Mouse (Mus musculus) cortical plate, adult 2 months (tissue): Measurements from ENCODE around the gene Pkd1l2. TPM values are rescaled to one million over a fixed set of nuclear protein-coding genes. Genes with fewer than 3 reads are reported as not detected.

Experiments used
- H3K27ac ChIP-seq: fragments of 200-500 bp; 2 replicates; pipeline ENCODE4 v1.5.1; 2012; ENCODE audit warnings: low read length, control low read depth, inconsistent platforms; ENCODE audit not compliant: insufficient read depth
- H3K4me1 ChIP-seq: fragments of 200-500 bp; 2 replicates; pipeline ENCODE4 v1.6.1; 2011; ENCODE audit warnings: low read length; ENCODE audit not compliant: control insufficient read depth, insufficient read depth
- H3K4me3 ChIP-seq: fragments of 200-500 bp; 2 replicates; pipeline ENCODE4 v1.5.1; 2011; ENCODE audit warnings: mild to moderate bottlenecking, low read length, control low read depth; ENCODE audit not compliant: insufficient read depth
- CTCF ChIP-seq: fragments of 200-500 bp; IDR thresholded peaks from 2 replicates; pipeline ENCODE4 v1.5.1; 2011; ENCODE audit warnings: mild to moderate bottlenecking, control low read depth, low read length; ENCODE audit not compliant: insufficient read depth; ENCODE audit errors: extremely low read depth
- POLR2A ChIP-seq: fragments of 200-500 bp; IDR thresholded peaks from 2 replicates; pipeline ENCODE4 v1.6.1; 2011; ENCODE audit warnings: mild to moderate bottlenecking, low read length, control low read depth; ENCODE audit not compliant: insufficient read depth; ENCODE audit errors: extremely low read depth
- polyA plus RNA-seq: library from polyadenylated mRNA; depleted of rRNA; stranded (reverse); fragments of >200 nt; gene quantifications from 2 replicates; pipeline ENCODE4 v1.2.3, GENCODE M21; 2012

Gene Pkd1l2
- polyA plus RNA-seq, 1 experiment: 0.19 TPM

DNA sequence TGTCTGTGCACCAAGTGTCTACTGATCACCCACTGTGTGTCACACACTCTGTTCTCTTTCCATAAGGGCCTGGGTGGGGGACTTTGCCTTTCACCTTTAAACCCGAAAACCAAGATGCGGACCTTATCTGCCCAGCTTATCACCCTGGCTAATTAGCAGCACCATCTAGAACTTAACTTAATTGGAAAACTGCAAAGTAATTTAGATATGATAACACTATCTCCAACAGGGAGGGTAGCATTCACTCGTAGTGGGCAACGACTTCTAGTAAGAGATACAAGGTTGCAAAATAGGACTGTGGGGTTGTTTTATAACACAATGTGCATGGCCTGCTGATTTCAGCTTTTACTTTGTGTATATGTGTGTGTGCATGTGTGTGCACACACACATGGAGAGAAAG lies 7.6 kb upstream of the Pkd1l2 start:
- Histone ChIP-seq H3K27ac (no peak overlapping the region), H3K4me1 (no peaks in the 10 kb centered on the region), H3K4me3 (no peak overlapping the region)
- TF ChIP-seq POLR2A: no peak
- TF ChIP-seq CTCF: no peak

DNA sequence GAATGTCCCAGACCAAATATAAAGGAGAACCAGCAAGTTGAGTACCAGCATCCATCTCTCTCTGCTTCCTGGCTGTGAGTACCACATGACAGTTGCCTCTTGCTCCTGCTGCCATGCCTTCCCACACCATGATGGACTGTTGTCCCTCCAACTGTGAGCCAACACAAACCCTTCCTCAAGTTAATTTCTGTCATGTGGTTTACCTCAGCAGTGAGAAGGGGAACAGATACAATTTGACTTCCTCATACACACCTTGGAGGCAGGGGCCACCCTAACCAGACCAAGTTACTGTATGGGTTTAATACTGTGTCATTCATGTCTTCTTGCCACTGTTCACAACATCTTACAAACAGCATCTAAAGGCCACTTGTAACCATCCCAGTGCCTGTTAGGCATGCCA lies 4.8 kb upstream of the Pkd1l2 start:
- no peak overlapping the region for H3K27ac ChIP-seq
- TF ChIP-seq CTCF (no peak), POLR2A (no peak)
- no peak overlapping the region for H3K4me3 ChIP-seq
- H3K4me1 ChIP-seq: no peaks in the 10 kb centered on the region

DNA sequence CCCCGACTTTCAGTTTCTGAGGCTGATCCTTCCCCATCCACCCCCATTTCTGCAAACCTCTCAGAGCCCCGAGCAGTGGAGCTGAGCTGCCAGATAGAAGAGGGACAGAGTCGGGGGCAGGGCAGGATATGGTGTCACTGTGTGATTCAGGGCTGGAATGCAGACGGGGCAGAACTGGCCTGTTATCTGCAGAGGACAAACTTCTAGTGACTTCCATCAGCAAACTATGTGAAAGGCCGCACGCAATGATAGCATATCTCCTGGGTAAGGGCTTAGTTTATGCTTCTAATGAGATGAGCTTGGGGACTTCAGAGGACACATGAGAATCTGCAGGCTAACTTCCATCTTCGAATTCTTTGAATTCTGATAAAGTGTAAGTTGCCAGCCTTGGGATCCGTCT lies 3.3 kb upstream of the Pkd1l2 start:
- Histone ChIP-seq H3K4me3 (no peak overlapping the region), H3K27ac (no peak overlapping the region), H3K4me1 (no peaks in the 10 kb centered on the region)
- no peak for TF ChIP-seq POLR2A
- no peak for TF ChIP-seq CTCF

DNA sequence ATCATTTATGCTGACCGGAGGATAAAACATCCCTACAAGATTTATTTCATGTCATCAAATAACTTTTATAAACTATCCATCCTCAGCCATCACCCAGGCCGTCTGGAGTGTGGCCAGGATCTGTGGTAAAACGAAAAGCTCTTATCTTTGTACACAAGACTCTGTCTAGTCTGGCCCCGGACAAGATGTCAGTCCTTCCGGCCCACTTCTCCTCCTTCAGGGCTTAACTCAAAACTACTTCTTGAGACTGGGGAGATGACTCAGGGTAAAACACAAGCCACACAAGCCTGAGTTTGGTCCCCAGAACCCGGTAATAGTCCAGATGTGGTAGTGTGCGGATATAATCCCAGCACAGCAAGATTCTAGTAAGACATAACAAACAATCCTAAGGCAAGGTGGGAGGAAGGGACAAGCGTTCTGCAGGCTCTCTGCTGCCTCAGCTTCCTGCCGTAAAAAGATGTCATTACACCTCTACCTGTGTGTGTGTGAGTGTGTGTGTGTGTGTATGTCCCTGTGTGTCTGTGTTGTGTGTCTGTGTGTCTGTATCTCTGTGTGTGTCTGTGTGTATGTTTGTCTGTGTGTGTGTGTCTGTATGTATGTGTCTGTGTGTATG lies 804 bp upstream of the Pkd1l2 start:
- TF ChIP-seq CTCF: no peak
- no peak for TF ChIP-seq POLR2A
- Histone ChIP-seq H3K27ac (no peak overlapping the region), H3K4me1 (no peaks in the 10 kb centered on the region), H3K4me3 (no peak overlapping the region)

DNA sequence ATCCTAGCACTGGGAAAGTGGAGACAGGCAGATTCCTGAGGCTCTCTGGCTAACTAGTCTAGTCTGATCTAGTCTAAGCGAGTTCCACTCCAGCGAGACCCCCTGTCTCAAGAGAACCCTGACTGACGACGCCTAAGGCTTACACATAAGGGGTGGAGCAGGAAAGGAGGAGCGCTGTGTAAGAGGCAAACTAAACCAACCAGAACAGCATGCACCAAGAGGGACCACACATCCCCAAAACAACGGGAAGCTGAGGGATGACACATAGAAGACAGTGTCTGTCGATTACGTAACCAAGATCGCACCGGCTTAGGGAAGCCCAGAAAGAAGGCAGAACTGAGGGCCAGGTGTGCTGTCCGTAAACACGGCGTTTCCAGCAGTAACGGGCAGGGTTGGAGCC lies 2.6 kb downstream of the Pkd1l2 start:
- Histone ChIP-seq H3K27ac (no peak overlapping the region), H3K4me3 (no peak overlapping the region), H3K4me1 (no peaks in the 10 kb centered on the region)
- no peak for TF ChIP-seq CTCF
- no peak for TF ChIP-seq POLR2A

DNA sequence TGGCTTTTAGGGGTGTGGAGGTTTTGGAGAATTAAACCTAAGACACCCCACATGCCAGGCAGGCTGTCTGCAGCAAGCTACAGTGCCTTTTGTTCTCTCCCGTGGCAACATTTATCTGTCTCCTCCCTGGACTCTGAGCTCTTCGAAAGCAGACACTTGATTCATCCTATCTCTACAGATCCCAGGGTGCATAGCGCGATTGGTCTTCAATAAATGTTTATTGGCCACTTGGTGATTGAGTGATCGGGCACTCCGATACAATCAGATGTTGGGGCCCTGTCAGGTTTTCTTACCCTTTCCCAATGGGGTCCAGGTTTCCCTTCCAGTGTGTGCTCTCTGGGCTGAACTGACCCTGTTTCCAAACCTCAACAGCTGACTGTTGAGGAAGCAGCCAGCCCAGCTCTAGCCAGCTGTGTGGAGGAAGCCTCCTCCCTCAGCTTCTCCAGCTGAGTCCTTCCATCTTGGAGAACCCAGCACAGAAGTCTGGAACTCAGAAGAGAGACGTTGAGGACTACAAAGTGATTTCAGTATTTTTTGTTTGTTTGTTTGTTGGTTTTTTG lies 3.8 kb downstream of the Pkd1l2 start:
- Histone ChIP-seq H3K27ac (no peak overlapping the region), H3K4me1 (no peaks in the 10 kb centered on the region), H3K4me3 (no peak overlapping the region)
- no peak for TF ChIP-seq CTCF
- TF ChIP-seq POLR2A: no peak

DNA sequence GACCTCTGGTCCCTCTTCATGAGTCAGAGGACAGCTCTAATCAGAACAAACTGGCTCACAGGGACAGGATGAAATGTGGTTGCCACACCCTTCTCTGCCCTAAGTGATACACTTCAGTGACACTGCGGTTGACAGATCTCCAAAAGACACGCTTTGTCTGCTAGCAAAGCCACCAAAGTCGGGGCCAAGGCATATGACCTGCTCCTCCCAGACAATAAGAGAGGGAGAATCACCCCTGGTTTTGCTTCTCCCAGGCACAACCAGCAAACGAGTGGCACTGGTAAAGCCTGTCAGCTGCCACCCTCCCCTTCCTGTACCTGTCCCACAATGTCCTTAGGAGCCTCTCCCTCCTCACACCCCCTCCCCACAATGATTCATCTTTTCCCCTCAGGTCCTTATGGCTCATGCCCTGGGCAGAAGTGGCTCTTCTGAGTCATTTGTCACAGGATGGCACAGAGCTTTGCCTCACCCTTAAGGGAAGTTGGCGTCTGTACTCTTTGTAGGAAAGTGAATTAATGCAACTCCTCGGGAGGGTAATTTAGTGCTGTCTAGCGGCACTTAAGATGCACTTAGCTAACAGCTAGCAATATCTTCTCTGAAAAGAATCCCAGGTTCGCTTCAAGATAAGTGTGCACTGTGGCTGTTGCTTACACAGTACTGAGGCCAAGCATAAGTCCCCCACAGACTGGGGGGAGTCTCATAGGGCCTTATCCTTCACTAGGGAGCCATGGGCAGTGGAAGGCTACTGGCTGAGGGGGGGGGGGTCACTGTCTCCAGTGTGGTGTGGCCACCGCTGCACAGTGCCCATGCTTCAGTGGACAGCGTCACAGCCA lies 7.7 kb downstream of the Pkd1l2 start:
- no peak overlapping the region for H3K4me3 ChIP-seq
- TF ChIP-seq POLR2A (no peak), CTCF (no peak)
- H3K4me1 ChIP-seq: no peaks in the 10 kb centered on the region; the same call in 1 of the 2 replicates
- H3K27ac ChIP-seq: no peak overlapping the region

DNA sequence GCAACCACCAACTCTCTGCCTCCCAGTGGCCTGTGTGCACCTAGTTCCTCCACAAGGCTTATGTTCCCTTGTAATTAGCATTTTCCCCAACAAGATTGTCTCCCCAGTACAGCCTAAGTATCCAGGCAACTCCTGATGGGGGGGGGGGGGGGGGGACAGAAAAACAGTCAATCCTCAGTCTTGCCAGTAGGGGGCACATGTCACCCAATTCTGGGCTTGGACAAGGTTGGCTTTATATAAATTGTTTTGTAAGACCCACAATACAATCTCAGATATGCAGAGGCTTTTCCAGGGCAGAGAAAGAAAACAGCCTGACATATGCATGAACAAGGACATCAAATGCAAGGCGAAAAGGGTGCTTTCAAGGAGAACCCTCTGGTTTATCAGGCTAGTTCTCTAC lies 12.5 kb downstream of the Pkd1l2 start:
- Histone ChIP-seq H3K4me1 (no peaks in the 10 kb centered on the region; the same call in 1 of the 2 replicates), H3K27ac (no peak overlapping the region), H3K4me3 (no peak overlapping the region)
- TF ChIP-seq CTCF (peak; percentile 39; the same call in 1 of the 2 replicates), POLR2A (no peak)

DNA sequence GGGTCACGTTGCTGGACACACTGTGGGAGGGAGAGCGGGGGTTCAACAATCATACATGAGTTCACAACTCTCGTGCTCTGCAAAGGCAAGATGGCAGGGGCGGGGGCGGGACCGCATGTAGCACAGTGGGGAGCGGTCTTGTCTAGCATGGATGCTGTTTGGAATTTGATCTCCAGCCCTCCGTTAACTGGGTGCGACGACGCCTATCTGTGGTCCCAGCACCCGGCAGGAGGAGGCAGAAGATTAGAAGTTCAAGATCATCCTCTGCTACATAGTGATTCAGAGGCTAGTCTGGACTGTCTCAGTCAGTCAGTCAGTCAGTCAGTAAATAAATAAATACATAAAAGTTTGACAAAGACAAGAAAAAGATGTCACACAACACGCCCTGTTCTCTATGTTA lies 14.0 kb downstream of the Pkd1l2 start:
- H3K4me3 ChIP-seq: no peak overlapping the region
- no peak for TF ChIP-seq CTCF
- no peak for TF ChIP-seq POLR2A
- H3K4me1 ChIP-seq: no peaks in the 10 kb centered on the region; the same call in 1 of the 2 replicates
- no peak overlapping the region for H3K27ac ChIP-seq

DNA sequence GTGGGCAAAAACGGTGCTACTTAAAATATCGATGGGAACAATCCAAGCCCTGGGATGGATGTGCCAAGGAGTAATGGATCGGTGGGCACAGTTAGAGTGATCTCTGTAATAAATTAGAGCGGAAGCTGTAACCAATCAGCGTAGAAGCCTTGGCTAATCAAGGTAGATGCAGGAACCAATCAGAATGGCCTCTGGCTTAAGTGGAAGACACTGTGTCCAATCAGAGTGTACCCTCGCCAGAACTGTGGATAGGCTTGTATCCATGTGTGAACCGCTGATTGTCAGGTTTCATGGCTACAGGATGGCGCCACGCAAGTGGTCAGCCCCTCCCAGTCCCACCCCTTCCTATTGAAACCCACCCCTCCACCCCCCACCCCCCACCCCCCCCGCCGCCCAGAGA lies 14.9 kb downstream of the Pkd1l2 start:
- TF ChIP-seq POLR2A: no peak
- TF ChIP-seq CTCF: no peak
- Histone ChIP-seq H3K27ac (no peak overlapping the region), H3K4me1 (no peaks in the 10 kb centered on the region; the same call in 1 of the 2 replicates), H3K4me3 (no peak overlapping the region)

DNA sequence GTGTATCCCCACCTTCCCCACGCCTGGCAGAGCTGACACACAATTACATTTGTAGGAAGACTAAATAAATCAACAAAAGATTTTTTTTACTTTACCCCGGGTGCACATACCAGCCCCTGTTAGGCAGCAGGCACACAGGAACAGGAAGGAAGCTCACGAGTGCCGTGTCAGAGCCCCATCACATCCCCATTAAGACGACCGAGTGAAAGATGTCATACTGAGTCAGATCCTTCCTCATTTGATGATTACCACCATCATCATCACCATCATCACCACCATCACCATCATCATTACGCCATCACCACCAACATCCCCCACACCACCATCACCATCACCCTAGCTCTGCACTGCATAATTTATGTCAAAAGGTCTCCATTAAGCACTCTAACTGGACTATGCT lies 15.3 kb downstream of the Pkd1l2 start:
- Histone ChIP-seq H3K4me3 (no peak overlapping the region), H3K27ac (no peak overlapping the region), H3K4me1 (no peaks in the 10 kb centered on the region; the same call in 1 of the 2 replicates)
- TF ChIP-seq POLR2A: no peak
- no peak for TF ChIP-seq CTCF
